Mouse (Mus musculus) large intestine, adult 2 months (tissue): ENCODE results near the gene Plaa. TPM values are rescaled to one million over a fixed set of nuclear protein-coding genes. Genes with fewer than 3 reads are reported as not detected.

Experiments used
- DNase-seq: peaks from one replicate; pipeline ENCODE4 v3.0.0-alpha.2; 2012; ENCODE audit warnings: low read depth, low spot score
- WGBS: fragments of 180-500 bp; shearing (Covaris S2); methylation state at CpG from one replicate; pipeline ENCODE4 v1.1.7; 2018; 5-methylcytosine and 5-hydroxymethylcytosine counted together
- polyA plus RNA-seq: library from polyadenylated mRNA; depleted of rRNA; stranded (reverse); fragments of >200 nt; gene quantifications from 2 replicates; pipeline ENCODE4 v1.2.3, GENCODE M21; 2012; rRNA removed

The Plaa gene
- 13.9 and 29.7 TPM in 2 replicates for polyA plus RNA-seq

- peak; percentile 66 for DNase-seq
- WGBS = under 1% methylated on average over 61 of the region's 61 CpGs
Measured at GRCm38 (mm10) chr4:94603031-94603629, at the start of gene Plaa. Plaa (minus strand) TSS chr4:94603244.

- WGBS = 36% methylated on average over 5 of the region's 5 CpGs
- DNase-seq = peak; percentile 62
Measured at GRCm38 (mm10) chr4:94650426-94651175, 47.6 kb upstream of the Plaa start.

DNA sequence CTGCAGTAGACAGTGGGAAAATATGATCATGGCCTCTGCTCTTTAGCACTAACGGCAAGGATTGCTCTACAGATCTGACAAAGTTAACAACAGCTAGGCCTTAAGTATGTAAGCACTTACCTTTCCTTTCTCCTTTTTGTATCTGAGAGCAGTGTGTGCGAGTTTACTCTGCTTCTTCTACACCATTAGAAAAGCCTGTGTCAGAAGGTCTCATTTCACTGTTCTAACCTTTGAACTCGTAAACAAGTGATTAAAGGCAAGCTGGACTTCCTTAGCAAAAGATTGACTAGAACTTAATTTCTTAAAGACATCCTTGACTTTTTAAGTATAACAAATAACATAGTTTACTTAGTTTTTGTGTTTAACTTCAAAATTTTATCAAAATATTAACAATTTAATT, 46.9 kb upstream of the Plaa start, which contains the start of gene Lrrc19:
Lrrc19 (minus strand) TSS at position 225 of the 400 bp plus-strand sequence.
- 39% methylated on average over 3 of the region's 3 CpGs for WGBS
- no peak for DNase-seq

DNA sequence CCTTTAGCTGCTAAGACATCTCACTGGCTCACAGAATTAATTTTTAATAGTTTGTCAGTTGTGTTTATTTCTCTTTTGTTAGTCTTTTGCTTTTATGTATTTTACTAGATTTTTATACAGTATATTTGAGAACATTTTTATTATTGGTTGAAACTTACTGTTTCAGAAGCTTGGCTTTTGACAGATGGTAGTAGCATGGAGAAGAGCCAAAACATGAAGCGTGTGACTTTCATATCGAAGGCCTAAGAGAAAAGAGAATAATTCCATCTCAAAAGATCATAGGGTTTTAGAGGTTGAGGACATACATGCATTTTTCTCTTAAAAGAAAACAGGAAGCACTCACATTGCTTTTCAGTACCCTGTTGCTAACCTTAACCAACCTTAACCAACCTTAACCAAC, 40.1 kb upstream of the Plaa start:
- WGBS = 91% methylated on average over 2 of the region's 2 CpGs
- DNase-seq = no peak

DNA sequence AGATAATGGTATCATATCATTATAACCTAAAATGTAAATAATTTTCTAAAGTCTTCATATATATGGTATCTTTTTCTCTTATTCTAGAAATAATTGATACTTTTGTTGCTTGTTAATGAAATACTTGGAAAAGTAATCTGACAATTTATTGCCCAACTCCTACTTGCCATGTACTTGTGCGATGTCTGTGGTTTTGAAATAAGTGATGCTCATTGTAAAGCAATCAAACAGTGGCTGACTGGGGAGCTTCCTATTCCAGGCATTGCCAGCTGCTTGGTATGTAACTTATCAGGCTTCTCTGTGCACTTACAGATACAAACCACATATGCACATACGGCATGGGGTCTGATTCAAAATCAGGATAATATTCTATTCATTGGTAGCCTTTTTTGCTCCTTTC, 17.0 kb upstream of the Plaa start:
- DNase-seq = no peak
- 75% methylated on average over 2 of the region's 2 CpGs for WGBS

DNA sequence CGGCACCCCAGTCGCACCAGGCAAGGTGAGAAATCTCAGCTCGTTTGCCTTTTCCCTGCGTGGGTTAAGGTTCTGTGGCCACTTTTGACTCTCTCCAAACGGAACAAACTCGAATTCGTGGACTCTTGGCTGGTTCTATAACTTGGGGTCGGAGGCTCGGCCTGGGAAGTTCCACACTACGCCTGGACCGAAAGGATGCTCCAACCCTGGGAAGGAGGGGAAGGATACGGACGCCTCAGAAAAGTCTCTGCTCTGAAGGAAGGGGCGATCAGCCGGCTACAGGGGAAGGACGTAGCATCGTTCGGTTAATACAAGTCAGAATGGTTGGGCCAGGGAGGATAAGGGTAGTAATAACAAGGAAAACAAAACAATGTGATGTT, 11.6 kb upstream of the Plaa start:
- no peak for DNase-seq
- WGBS = 1% methylated on average over 18 of the region's 18 CpGs

DNA sequence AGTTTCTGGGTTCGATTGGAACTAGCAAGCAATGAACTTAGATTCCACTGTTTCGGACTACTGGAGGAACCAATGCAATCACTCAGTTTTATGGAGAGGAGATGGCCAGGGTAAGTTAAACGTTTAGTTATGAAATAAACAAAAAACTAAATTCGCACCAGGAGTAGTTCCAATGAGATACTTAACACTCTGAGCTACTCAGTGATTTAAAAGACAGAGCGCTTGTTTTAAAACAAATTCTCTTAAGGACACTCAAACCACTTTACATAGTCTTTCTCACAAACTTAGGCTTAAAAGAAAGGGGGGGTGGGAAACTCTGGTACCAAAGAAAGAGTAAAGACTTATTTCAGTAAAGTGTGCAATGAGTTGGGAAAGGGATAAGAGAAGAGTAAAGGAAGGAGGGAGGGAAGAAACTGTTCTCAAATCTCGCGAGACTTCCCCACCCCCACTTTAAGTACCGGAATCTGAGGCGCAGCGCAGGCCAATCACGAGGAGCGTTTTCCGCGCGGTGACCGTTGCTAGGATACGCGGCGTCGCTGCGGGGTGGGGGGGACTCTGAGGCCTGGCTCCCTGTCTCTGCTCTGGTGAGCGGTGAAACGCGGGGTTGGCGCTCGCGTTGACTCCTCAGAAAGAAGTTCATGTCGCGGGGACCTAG, 11.1 kb upstream of the Plaa start, which contains the start of gene Ift74:
Ift74 (plus strand) TSS at position 520 of the 655 bp plus-strand sequence.
- 1% methylated on average over 29 of the region's 29 CpGs for WGBS
- DNase-seq = peak; percentile 90

- DNase-seq = no peak
- WGBS = 74% methylated on average over 3 of the region's 3 CpGs
Measured at GRCm38 (mm10) chr4:94610339-94610738, 7.3 kb upstream of the Plaa start.

- DNase-seq = no peak
- WGBS = 88% methylated on average over 2 of the region's 2 CpGs
Measured at GRCm38 (mm10) chr4:94605591-94605990, 2.5 kb upstream of the Plaa start.

DNA sequence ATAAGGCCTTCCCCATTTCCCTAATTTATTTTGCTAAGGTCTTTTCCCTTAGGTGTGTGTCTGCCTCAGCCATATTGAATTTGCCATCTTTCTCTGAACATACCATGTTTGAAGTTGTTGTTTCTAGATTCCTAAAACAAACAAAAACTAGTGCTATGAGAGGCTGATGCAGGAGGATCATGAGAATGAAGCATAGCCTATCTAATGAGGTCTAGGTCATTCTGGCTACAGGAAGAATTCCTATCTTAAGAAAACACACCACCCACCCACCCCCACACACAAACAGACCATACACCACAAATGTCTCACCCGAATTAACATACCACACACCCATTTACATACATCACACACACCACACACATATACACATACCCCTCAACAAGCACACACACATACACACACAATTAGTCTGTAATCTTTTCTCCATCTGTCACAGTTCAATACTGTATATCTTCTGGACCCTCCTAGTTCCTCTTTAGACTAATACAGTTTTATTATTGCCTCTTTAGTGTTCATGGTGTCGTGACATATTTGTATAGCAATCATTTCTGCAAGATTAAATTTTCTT, 1.5 kb upstream of the Plaa start:
- WGBS = 83% methylated on average over 2 of the region's 2 CpGs
- no peak for DNase-seq

GRCm38 (mm10) chr4:94602496-94603030, 481 bp downstream of the Plaa start:
- DNase-seq = no peak
- under 1% methylated on average over 33 of the region's 33 CpGs for WGBS

- no peak for DNase-seq
- WGBS = 73% methylated on average over 4 of the region's 4 CpGs
Measured at GRCm38 (mm10) chr4:94601395-94601794, 1.6 kb downstream of the Plaa start.

DNA sequence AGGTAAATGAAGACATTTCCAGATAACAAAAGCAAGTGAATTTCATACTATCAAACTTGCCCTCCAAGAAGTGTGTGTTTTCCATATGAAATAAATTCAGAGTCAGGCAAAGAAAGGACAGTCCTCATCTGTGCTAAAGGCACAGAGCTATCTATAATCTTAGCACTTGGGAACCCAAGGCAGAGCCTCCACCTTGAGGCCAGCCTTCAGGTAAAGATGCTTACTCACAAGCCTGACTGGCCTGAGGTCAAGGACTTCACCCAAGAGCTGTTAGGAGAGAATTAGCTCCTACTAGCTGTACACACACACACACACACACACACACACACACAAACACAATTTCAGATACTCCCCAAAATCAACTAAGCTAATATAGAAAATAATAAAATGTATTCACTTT, 10.3 kb downstream of the Plaa start:
- no peak for DNase-seq

DNA sequence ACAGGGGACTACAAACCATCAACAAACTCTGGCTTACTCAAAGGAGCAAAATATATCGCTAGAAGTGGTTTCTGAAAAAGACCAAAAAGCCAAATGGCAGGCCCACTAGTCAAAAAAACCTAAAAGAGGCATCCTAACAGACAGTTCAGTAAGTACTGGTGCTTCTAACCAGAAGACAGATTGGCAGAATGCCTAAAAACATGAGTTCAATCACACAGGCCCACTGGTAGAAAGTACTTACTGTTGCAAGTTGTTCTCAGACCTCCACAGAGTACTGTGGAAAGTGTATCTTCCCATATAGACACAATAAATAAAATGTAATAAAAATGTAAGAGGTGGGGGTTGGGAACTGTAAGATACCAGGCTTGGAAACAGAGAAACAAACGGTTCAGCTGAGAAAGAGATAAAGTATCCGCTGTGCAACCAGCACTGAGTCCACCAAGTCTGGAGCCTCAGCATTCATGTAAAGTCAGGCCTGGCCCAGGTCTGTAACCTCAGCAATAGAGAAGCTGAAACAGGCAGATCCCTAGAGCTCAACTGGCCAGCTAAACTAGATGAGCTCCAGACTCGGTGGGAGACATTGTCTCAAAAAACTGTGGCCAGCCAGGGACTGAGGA, 11.2 kb downstream of the Plaa start:
- WGBS = 71% methylated on average over 4 of the region's 4 CpGs
- DNase-seq = no peak

GRCm38 (mm10) chr4:94572677-94573076, 30.4 kb downstream of the Plaa start:
- WGBS = 91% methylated on average over 4 of the region's 4 CpGs
- no peak for DNase-seq

DNA sequence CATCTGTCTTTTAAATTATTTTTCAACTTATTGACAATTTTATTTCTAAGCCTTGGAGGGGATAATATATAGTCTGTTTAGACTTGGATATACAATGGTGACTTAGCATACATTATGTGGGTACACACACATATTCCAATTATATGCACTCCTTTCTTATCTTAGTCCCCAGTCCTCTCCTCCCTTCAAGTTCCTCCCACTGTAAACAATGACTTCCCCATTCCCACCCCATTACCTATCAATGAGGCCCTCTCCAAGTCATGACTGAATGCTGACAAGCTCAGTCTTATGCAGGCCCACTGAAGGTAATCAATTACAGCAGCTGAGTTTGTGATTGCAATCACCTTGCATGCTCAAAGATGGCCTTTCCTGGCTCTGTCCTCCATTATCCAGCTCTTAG, 38.7 kb downstream of the Plaa start:
- no peak for DNase-seq

- no peak for DNase-seq
- WGBS = 50% methylated on average over 7 of the region's 7 CpGs
Measured at GRCm38 (mm10) chr4:94561954-94562648, 40.9 kb downstream of the Plaa start.

DNA sequence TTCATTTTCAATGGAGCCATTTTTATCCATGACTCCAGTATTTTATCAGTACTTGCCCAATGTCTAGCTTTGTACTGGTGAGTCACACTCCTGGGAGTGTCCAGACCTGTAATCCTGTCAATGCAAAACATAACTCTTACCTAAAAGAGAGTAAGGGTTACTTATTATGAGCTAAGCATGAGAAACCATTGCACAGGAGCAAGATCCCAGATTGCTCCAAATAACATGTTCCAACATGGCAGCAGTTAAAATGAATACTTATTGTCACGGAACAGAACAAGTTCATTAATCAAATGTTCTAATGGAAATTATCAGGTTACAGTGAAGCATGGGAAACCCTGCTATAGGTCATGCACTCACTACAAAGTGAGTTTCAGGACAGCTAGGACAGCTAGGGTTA, 42.7 kb downstream of the Plaa start:
- WGBS = 87% methylated on average over 1 of the region's 1 CpGs
- DNase-seq = no peak

- no peak for DNase-seq
- WGBS = 41% methylated on average over 2 of the region's 2 CpGs
Measured at GRCm38 (mm10) chr4:94559266-94559665, 43.8 kb downstream of the Plaa start.
